Mouse (Mus musculus) thymus, adult 2 months (tissue): ENCODE results near the gene H2-Ab1. TPM values are rescaled to one million over a fixed set of nuclear protein-coding genes. Genes with fewer than 3 reads are reported as not detected.
"Not testable (repeated sequence)": the region's sequence is repeated elsewhere in the genome, so short reads cannot be mapped to it uniquely, and the experiment has no call there.

ENCODE experiments used
- DNase-seq: peaks from one replicate; pipeline ENCODE4 v3.0.0; 2021
- H3K27ac ChIP-seq: fragments of 200-500 bp; 2 replicates; pipeline ENCODE4 v1.5.1; 2012; ENCODE audit warnings: low read length, control low read depth; ENCODE audit not compliant: control insufficient read depth, insufficient read depth
- H3K27me3 ChIP-seq: fragments of 200-500 bp; 2 replicates; pipeline ENCODE4 v1.6.1; 2012; ENCODE audit warnings: mild to moderate bottlenecking, low read length, moderate library complexity, mixed read lengths; ENCODE audit not compliant: control insufficient read depth, insufficient read depth
- H3K36me3 ChIP-seq: fragments of 200-500 bp; 2 replicates; pipeline ENCODE4 v1.6.1; 2012; ENCODE audit warnings: mild to moderate bottlenecking, low read length, moderate library complexity; ENCODE audit not compliant: control insufficient read depth, insufficient read depth
- H3K4me1 ChIP-seq: fragments of 200-500 bp; replicated peaks from 2 replicates; pipeline ENCODE4 v1.6.1; 2012; ENCODE audit warnings: low read length; ENCODE audit not compliant: control insufficient read depth, insufficient read depth
- H3K4me3 ChIP-seq: fragments of 200-500 bp; 2 replicates; pipeline ENCODE4 v1.5.1; 2012; ENCODE audit warnings: mild to moderate bottlenecking, low read length, control low read depth, moderate library complexity; ENCODE audit not compliant: control insufficient read depth, insufficient read depth
- CTCF ChIP-seq: fragments of 200-500 bp; IDR thresholded peaks from 2 replicates; pipeline ENCODE4 v1.5.1; 2012; ENCODE audit warnings: mild to moderate bottlenecking, control low read depth, low read length, moderate library complexity, borderline replicate concordance; ENCODE audit not compliant: control insufficient read depth, poor library complexity, insufficient read depth; ENCODE audit errors: extremely low read depth
- POLR2A ChIP-seq: fragments of 200-500 bp; IDR thresholded peaks from 2 replicates; pipeline ENCODE4 v1.6.1; 2012; ENCODE audit warnings: mild to moderate bottlenecking, low read length, control low read depth, moderate library complexity; ENCODE audit not compliant: control insufficient read depth, poor library complexity, insufficient read depth; ENCODE audit errors: extremely low read depth
- WGBS: fragments of 180-500 bp; shearing (Covaris S2); methylation state at CpG from one replicate; pipeline ENCODE4 v1.1.7; 2018; 5-methylcytosine and 5-hydroxymethylcytosine counted together
- polyA plus RNA-seq: library from polyadenylated mRNA; depleted of rRNA; stranded (reverse); fragments of >200 nt; gene quantifications from 2 replicates; pipeline ENCODE4 v1.2.3, GENCODE M21; 2012

The H2-Ab1 gene
- polyA plus RNA-seq, 1 experiment, result 4,004 TPM

GRCm38 (mm10) chr17:34308161-34308560 is 50.7 kb downstream of the H2-Ab1 start:
- Histone ChIP-seq H3K4me1 (peaks cover 15% of the 10 kb centered on the region), H3K36me3 (no peaks in the 10 kb centered on the region), H3K27me3 (no peaks in the 10 kb centered on the region), H3K4me3 (0 out of 2 replicates have a peak overlapping the region, but pooled peaks have one; percentile 11), H3K27ac (no peak overlapping the region)
- no peak for TF ChIP-seq POLR2A
- TF ChIP-seq CTCF, result no peak
- WGBS, result 87% methylated on average over 4 of the region's 4 CpGs
- no peak for DNase-seq

- no peaks in the 10 kb centered on the region for H3K36me3 ChIP-seq
- H3K4me1 ChIP-seq, result peaks cover 15% of the 10 kb centered on the region
- DNase-seq, result no peak
- no peak overlapping the region for H3K27ac ChIP-seq
- no peaks in the 10 kb centered on the region for H3K27me3 ChIP-seq
- no peak for TF ChIP-seq POLR2A
- no peak for TF ChIP-seq CTCF
- 48% methylated on average over 10 of the region's 10 CpGs for WGBS
- H3K4me3 ChIP-seq, result peak overlapping the region; percentile 87
Observed at GRCm38 (mm10) chr17:34309225-34309624, 51.7 kb downstream of the H2-Ab1 start.

- H3K4me3 ChIP-seq, result peak overlapping the region; percentile 87
- no peaks in the 10 kb centered on the region for H3K27me3 ChIP-seq
- peak; percentile 73 for DNase-seq
- peaks cover 12% of the 10 kb centered on the region for H3K4me1 ChIP-seq
- WGBS, result 38% methylated on average over 38 of the region's 38 CpGs
- no peaks in the 10 kb centered on the region for H3K36me3 ChIP-seq
- no peak overlapping the region for H3K27ac ChIP-seq
- TF ChIP-seq CTCF (no peak), POLR2A (no peak)
Observed at GRCm38 (mm10) chr17:34309683-34310385, 52.3 kb downstream of the H2-Ab1 start.

GRCm38 (mm10) chr17:34310526-34310925 is 53.0 kb downstream of the H2-Ab1 start:
- H3K36me3 ChIP-seq, H3K4me3 ChIP-seq, H3K27ac ChIP-seq, H3K27me3 ChIP-seq, DNase-seq: not testable (repeated sequence)
- 74% methylated on average over 3 of the region's 3 CpGs for WGBS
- H3K4me1 ChIP-seq, result peaks cover 12% of the 10 kb centered on the region

GRCm38 (mm10) chr17:34312185-34312584 is 54.7 kb downstream of the H2-Ab1 start:
- 89% methylated on average over 1 of the region's 1 CpGs for WGBS
- DNase-seq, result no peak

GRCm38 (mm10) chr17:34313393-34313792 is 55.9 kb downstream of the H2-Ab1 start:
- TF ChIP-seq CTCF (peak; percentile 74; the same call in 1 of the 2 replicates), POLR2A (no peak)
- peak; percentile 82 for DNase-seq
- Histone ChIP-seq H3K27me3 (no peaks in the 10 kb centered on the region), H3K27ac (no peak overlapping the region), H3K4me1 (peaks cover 12% of the 10 kb centered on the region), H3K4me3 (no peak overlapping the region), H3K36me3 (no peaks in the 10 kb centered on the region)
- WGBS, result 37% methylated on average over 3 of the region's 3 CpGs

More at GRCm38 (mm10) chr17:34312185-34312584, 54.7 kb downstream of the H2-Ab1 start:
- H3K36me3 ChIP-seq, result no peaks in the 10 kb centered on the region
- no peak overlapping the region for H3K4me3 ChIP-seq
- H3K27me3 ChIP-seq, result no peaks in the 10 kb centered on the region
- TF ChIP-seq POLR2A (no peak), CTCF (no peak)
- H3K4me1 ChIP-seq, result peaks cover 12% of the 10 kb centered on the region
- peak overlapping the region; percentile 52 for H3K27ac ChIP-seq

- Histone ChIP-seq H3K27me3 (no peaks in the 10 kb centered on the region), H3K36me3 (no peaks in the 10 kb centered on the region), H3K27ac (no peak overlapping the region), H3K4me3 (no peak overlapping the region), H3K4me1 (peaks cover 10% of the 10 kb centered on the region)
- DNase-seq, result no peak
- WGBS, result 84% methylated on average over 9 of the region's 9 CpGs
- no peak for TF ChIP-seq CTCF
- TF ChIP-seq POLR2A, result no peak
Observed at GRCm38 (mm10) chr17:34314286-34314685, 56.8 kb downstream of the H2-Ab1 start.
